Mouse (Mus musculus): ENCODE results near the gene Gm10840.

DNA sequence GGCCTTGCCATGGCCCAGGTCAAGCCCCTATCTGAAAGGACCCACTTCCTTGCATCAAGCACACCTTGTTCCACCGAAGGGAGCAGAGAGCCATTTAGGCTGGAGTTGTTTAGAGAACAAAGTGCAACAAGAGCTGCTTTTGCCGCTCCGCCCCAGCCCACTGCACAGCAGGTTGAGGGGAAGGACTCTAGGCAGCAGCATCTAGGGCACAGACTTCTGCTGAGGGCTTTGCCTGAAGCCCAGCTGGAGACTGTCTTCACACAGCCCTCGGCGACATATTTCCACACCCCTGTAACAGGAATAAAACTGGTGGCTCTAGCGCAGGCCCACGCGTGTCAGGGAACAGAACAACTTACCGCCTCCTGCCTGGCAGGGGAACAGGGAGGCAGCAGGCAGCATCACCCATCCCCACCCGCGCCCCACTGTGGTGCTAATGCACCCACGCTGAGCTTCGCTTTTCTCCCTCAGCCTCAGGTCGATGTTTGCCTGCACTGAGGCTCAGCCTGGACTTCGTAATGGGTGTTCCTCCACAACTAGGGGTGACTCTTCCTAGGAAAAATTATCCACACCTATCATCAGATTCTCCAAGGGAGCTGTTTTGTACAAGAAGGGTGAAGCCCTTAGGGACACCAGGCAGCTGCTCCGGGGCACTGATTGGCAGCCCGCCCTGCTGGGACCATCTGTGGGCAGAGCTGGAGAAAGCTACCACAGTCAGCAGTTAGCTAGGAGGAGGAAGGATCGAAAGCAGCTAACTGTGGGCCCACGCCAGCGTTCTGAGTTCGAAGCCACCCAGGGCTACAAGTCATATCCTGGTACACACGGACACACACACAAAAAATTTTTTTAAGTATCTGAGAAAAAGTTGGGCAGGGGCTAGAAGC, at the start of gene Gm10840, which contains the start of gene Limd2:
- TF ChIP-seq CTCF (IDR thresholded peaks at IDR 0.05; ENCODE audit: control insufficient read depth, insufficient read depth, low read length) (no peak), POLR2A (IDR thresholded peaks at IDR 0.05; ENCODE audit: borderline replicate concordance, control insufficient read depth, low read depth, low read length) (peak; percentile 52; the same call in 1 of the 2 replicates)
